Mouse (Mus musculus): ENCODE measurements around the gene Eloa.

- TF ChIP-seq CTCF (IDR thresholded peaks at IDR 0.05; ENCODE audit: low read depth) (no peak), EP300 (IDR thresholded peaks at IDR 0.05; ENCODE audit: low read depth) (no peak)
Measured at GRCm38 (mm10) chr4:136046888-136047287, 25.3 kb upstream of the Eloa start.

Measured in heart, postnatal 0 days (tissue).